Mouse (Mus musculus) naive thymus-derived CD4-positive, alpha-beta T cell, adult 5 months (primary cell): ENCODE data around the gene Olfr1495. TPM values are rescaled to one million over a fixed set of nuclear protein-coding genes. Genes with fewer than 3 reads are reported as not detected.

Experiments
- polyA plus RNA-seq: library from polyadenylated mRNA; unstranded; fragments of 100-300 nt; shearing (Covaris generic); gene quantifications from one replicate; pipeline ENCODE4 v1.2.1, GENCODE M21; 2017

Olfr1495 gene
- polyA plus RNA-seq: not detected

DNA sequence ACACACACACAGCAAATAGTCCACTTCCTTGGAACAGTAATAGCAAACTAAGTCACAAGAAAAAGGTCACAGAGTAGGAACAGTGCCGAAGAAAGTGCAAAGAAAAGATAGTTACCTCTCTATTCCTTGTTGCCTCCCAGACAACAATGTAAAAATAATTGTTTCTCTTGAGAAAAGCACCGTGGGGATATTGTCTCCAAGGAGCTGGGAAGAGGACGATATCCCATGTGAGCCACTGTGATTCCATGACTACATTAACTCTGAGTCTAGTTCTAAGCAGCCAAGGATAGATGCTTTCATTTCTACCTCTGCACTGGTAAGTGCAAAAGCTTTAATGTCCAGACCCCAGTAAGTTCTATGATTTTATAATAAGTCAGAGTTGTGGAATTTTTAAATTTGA is at the start of gene Olfr1495:
TSS of gene Olfr1495 (plus strand) at position 301 of the 400 bp plus-strand sequence.

DNA sequence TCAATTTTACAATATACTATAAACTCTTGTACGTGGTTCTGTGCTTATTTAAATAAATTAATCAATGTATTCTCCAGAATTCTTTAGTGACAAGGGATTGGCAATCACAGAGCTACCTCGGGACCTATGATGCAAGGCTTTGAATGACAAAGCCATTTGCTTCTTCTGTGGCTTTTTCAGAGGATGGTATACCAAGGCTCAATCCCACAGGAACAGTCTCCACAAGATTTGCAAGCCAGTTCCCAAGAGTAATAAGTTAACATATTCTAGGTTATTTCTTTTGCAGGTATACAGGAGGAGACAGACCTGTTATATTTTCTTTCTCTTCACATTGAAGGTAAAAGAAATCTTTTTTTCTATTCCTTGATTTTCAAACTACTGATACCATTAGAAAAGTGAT is 41.4 kb upstream of the Olfr1495 start, which contains the start of gene Olfr1493-ps1:
TSS of gene Olfr1493-ps1 (plus strand) at position 301 of the 400 bp plus-strand sequence.

DNA sequence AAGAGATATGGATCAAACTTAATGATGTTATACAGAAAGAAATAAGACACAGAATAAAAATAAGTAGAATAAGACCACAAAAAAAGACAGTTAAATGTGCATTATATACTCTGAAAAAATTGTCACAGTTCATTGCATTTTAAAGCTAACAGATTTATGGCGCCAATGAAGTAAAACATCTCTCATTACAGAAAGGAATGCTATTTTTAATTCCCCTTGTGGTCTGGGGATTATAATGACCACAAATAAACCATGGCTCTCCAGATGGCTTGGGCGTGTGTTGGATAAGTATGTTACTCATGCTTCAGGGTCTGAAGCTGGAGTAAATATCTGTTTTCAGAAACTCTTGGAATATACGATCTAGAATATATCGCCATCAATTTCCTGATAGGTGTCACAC is 25.0 kb upstream of the Olfr1495 start, which contains the start of gene Olfr1494:
TSS of gene Olfr1494 (plus strand) at position 301 of the 400 bp plus-strand sequence.

DNA sequence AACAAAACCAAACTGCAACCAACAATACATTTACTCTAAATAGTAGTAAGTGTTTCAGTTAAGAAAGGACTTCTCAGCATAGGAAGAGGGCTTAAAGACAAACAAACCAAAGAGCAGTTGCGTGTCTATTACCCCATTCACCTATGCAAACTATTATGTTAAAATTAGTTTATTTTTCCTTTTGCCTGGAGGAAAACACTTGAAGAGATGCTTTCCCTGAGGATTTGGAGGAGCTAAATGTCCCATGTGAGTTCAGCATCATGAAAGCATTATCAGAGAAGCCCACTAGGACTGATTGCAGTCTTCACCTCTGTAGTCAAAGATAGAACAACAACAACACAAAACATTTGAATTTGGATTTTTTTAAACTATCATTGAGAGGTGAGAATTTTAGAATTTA is 13.2 kb downstream of the Olfr1495 start, which contains the start of gene Olfr1496:
TSS of gene Olfr1496 (plus strand) at position 301 of the 400 bp plus-strand sequence.

DNA sequence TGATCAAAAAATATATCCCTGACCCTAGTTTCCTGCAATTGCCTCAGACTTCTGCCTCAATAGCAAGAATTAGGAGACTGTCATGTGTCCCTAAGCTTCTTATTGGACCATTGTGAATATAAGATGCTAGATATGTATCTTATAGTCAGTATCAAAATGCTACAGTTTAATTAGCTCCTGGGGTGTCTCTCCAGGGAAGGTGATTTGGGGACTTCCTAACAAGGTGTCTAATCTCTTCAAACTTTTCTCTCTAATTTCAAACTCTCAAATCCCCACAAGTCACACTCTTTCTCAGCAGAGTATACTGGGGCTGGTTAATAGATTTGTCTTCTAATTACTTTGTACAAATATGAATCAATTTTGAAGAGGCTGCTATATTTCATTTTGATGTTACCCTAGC is 33.7 kb downstream of the Olfr1495 start, which contains the start of gene Olfr1497:
TSS of gene Olfr1497 (minus strand) at position 101 of the 400 bp plus-strand sequence.

DNA sequence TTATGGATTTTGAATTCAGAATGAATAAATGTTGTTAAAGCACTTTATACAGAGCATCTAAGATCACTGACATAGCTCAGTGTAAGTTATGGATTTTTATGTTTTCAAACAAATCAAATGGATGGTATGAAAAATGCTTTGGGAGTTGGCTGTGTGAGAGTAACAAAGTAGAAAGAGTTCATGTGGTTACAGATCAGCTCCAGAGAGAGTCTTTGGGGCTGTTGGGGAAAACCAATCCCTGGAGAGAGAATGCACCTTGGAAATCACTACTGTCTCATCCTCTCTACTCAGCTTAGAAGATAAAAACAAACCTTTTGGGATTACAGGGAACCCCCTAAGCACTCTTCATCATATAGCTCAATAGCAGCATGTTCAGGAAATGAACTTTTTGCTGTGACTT is 54.9 kb downstream of the Olfr1495 start, which contains the start of gene Olfr1499:
TSS of gene Olfr1499 (minus strand) at position 101 of the 400 bp plus-strand sequence.

Other genes starting within 250 kb of the Olfr1495 start
- not detected for gene Olfr1480, start 236.7 kb upstream of the Olfr1495 start, polyA plus RNA-seq
- not detected for gene Olfr1484, start 181.1 kb upstream of the Olfr1495 start, polyA plus RNA-seq
- gene Olfr1487, start 147.2 kb upstream of the Olfr1495 start, polyA plus RNA-seq: not detected
- not detected for gene Olfr1489, start 133.0 kb upstream of the Olfr1495 start, polyA plus RNA-seq
- not detected for gene Olfr1490, start 113.5 kb upstream of the Olfr1495 start, polyA plus RNA-seq
- gene Olfr1491, start 67.3 kb upstream of the Olfr1495 start, polyA plus RNA-seq: not detected
- gene Olfr1493-ps1, start 41.3 kb upstream of the Olfr1495 start, polyA plus RNA-seq: not detected
- not detected for gene Olfr1494, start 24.9 kb upstream of the Olfr1495 start, polyA plus RNA-seq
- gene Olfr1496, start 13.3 kb downstream of the Olfr1495 start, polyA plus RNA-seq: not detected
- not detected for gene Olfr1497, start 33.6 kb downstream of the Olfr1495 start, polyA plus RNA-seq
- 0.22 TPM for gene Olfr1499, start 54.8 kb downstream of the Olfr1495 start, polyA plus RNA-seq
- gene Olfr1500, start 65.9 kb downstream of the Olfr1495 start, polyA plus RNA-seq: not detected
- 0.12 TPM for gene Olfr1501, start 86.1 kb downstream of the Olfr1495 start, polyA plus RNA-seq
- not detected for gene Olfr1502, start 97.2 kb downstream of the Olfr1495 start, polyA plus RNA-seq
- not detected for gene Olfr1504, start 133.3 kb downstream of the Olfr1495 start, polyA plus RNA-seq
- gene Olfr1505, start 148.9 kb downstream of the Olfr1495 start, polyA plus RNA-seq: not detected